Mouse (Mus musculus): Measurements from ENCODE around the gene Gm42688. TPM values are rescaled to one million over a fixed set of nuclear protein-coding genes. Genes with fewer than 3 reads are reported as not detected.

Gene Gm42688
- polyA plus RNA-seq, 1 experiment from 2014 or later: 2.9 TPM

DNA sequence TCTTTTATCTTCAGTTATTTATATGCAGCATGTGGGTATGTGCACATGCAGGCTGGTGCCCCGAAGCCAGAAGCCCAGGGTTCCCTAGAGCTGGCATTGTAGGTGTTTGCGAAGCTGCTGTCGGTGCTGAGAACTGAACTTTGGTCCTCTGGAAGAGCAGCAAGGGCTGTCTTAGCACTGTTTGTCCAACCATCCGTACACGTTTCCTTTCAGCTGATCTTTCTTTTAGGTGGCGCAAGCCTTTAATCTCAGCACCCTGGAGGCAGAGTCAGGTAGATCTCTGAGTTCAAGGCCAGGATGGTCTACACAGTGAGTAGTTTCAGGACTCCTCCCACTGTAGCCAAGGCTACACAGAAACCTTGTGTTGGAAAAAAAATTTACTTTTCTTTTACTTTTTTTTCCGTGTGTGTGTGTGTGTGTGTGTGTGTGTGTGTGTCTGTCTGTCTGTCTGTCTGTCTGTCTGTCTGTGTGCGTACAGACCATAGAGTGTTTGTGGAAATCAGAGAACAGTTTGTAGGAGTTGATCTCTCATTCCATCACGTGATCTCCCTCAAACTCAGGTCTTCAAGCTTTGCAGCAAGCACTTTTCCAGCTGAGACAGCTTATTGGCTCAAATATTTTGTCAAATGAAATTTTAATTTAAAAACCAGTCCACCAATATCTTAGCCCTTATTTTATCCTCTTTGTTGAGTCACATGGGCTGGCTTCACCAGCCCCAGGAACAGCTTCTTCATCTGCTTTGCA is 30.9 kb downstream of the Gm42688 start:
- Histone ChIP-seq H3K27ac (replicated peaks) (no peak overlapping the region), H3K4me2 (replicated peaks) (no peak overlapping the region), H3K4me1 (peaks cover 22% of the 10 kb centered on the region), H3K36me3 (no peaks in the 10 kb centered on the region), H3K9me3 (replicated peaks) (no peaks in the 10 kb centered on the region), H3K27me3 (no peaks in the 10 kb centered on the region), H3K9ac (no peak overlapping the region), H3K4me3 (replicated peaks) (no peak overlapping the region)
- 84% methylated on average over 9 of the region's 9 CpGs for WGBS
- ATAC-seq (ENCODE audit: insufficient number of reproducible peaks, low FRiP score, low TSS enrichment, low read depth): no peak

DNA sequence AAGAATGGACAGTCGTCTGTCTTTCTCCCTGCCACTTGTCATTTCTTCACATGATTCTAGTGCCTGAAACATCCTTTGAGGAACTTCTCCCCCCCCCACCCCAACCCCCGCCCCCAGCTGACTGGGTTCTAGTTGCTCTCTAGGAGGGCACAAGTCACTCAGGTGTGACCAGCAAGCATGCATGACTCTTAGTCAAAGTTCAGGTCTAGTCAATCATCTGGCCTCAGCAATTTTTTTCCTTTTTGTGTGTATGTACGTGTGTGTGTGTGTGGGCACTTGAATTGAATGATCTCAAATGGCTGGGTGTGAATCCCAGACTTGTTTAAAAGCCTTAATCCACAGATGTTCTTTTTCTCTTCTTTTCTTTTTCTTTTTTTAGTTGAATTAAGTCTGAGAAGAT is 32.8 kb downstream of the Gm42688 start:
- H3K4me3 ChIP-seq (replicated peaks): no peak overlapping the region
- no peak overlapping the region for H3K9ac ChIP-seq
- H3K27ac ChIP-seq (replicated peaks): no peak overlapping the region
- H3K27me3 ChIP-seq: no peaks in the 10 kb centered on the region
- H3K9me3 ChIP-seq (replicated peaks): no peaks in the 10 kb centered on the region
- peaks cover 38% of the 10 kb centered on the region for H3K4me1 ChIP-seq
- no peaks in the 10 kb centered on the region for H3K36me3 ChIP-seq
- no peak overlapping the region for H3K4me2 ChIP-seq (replicated peaks)
- ATAC-seq (ENCODE audit: insufficient number of reproducible peaks, low FRiP score, low TSS enrichment, low read depth): no peak
- WGBS: 68% methylated on average over 3 of the region's 3 CpGs

DNA sequence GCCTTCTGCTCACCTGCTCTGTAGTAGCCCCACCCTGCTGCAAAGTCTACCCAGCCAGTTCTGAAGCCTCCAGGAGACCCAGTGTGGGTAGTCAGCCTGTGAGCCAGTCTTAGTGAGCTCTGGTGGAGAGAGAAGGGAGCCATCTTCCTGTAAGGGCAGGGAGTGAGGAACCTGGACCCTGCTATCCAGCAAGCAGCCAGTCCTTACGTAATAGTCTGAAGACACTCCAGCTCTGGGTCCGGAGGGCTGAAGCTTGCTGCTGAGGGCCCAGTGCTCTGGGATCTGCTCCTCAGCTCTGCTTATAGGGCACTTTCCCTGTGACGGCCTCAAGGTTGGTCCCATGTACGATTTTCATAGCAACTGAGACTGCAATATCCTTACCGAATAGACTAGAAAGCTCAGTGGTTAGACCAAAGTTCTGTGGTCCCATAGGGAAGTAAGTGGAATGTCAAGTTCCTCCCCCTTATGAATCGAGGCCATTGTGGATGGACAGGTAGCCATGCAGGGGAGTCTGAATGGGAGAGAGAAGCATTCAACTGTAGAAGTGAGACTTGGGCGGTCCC is 33.6 kb downstream of the Gm42688 start, which contains the start of gene Rtkn:
TSS of gene Rtkn (plus strand) at position 513 of the 563 bp plus-strand sequence.
- Histone ChIP-seq H3K4me1 (peaks cover 46% of the 10 kb centered on the region), H3K4me2 (replicated peaks) (peak within 1 kb of the TSS; percentile 72), H3K27me3 (no peaks in the 10 kb centered on the region), H3K27ac (replicated peaks) (peak within 1 kb of the TSS; percentile 100), H3K9ac (peak within 1 kb of the TSS; percentile 62), H3K36me3 (no peaks in the 10 kb centered on the region), H3K9me3 (replicated peaks) (no peaks in the 10 kb centered on the region), H3K4me3 (replicated peaks) (peak within 1 kb of the TSS; percentile 52)
- no peak for ATAC-seq (ENCODE audit: insufficient number of reproducible peaks, low FRiP score, low TSS enrichment, low read depth)
- WGBS: 54% methylated on average over 7 of the region's 7 CpGs

DNA sequence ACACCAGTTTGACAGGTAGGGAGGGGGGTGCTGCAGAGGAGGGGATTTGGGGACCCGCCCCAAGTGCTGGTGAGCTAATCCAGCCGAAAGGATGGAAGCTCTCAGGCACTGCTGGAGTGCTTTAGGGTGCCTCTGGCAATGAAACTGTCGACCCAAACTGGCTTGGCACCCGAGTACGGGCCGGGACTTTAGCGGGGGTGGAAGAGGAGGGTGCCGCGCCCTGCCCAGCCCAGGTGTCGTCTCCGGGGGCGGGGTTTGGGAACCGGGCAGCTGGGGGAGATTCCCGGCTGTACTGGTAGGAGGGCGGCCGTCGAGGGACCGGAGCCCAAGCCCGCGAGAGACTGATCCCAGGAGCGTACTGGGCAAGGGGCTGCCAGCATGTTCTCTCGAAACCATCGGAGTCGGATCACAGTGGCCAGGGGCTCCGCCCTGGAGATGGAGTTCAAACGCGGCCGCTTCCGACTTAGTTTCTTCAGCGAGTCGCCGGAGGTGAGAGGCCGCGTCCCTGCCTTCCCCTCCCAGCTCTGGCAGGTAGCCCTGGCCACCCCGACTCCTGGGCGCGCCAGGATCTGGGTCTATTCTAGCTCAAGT is 34.2 kb downstream of the Gm42688 start:
- H3K9ac ChIP-seq: peak overlapping the region; percentile 62

DNA sequence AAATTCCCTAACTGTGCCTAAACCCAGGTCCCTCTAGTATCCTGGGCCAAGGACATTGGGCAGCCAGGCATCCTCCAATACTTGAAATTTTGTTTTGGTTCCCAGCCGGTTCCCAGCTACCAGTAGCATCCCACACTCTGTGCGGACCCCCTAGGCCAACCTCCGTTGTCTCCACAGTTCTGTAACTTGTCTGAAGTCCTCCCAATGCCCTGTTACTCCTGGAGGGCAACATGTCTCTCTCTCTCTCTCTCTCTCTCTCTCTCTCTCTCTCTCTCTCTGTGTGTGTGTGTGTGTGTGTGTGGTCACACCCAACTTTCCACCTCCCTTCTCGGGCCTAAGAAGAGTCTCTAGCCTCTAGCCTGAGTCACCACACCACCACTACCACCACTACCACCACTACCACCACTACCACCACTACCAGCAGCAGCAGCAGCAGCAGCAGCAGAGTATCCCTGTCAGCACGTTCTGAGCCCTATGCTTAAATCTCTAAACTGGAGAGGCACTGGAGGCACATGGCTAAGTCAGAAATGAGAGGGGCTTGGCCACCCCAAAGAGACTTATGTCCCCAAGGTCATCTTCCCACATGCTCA is 35.0 kb downstream of the Gm42688 start:
- ATAC-seq (ENCODE audit: insufficient number of reproducible peaks, low FRiP score, low TSS enrichment, low read depth): no peak
- Histone ChIP-seq H3K4me3 (replicated peaks) (peak overlapping the region; percentile 52), H3K4me1 (peaks cover 51% of the 10 kb centered on the region), H3K27me3 (no peaks in the 10 kb centered on the region), H3K4me2 (replicated peaks) (peak overlapping the region; percentile 72), H3K9ac (peak overlapping the region; percentile 62), H3K27ac (replicated peaks) (peak overlapping the region; percentile 100), H3K36me3 (no peaks in the 10 kb centered on the region), H3K9me3 (replicated peaks) (no peaks in the 10 kb centered on the region)
- 10% methylated on average over 5 of the region's 5 CpGs for WGBS

More for the DNA sequence above, 34.2 kb downstream of the Gm42688 start:
- Histone ChIP-seq H3K4me1 (peaks cover 48% of the 10 kb centered on the region), H3K27me3 (no peaks in the 10 kb centered on the region), H3K9me3 (replicated peaks) (no peaks in the 10 kb centered on the region), H3K4me2 (replicated peaks) (peak overlapping the region; percentile 72), H3K4me3 (replicated peaks) (peak overlapping the region; percentile 52), H3K36me3 (no peaks in the 10 kb centered on the region), H3K27ac (replicated peaks) (peak overlapping the region; percentile 100)
- 6% methylated on average over 37 of the region's 37 CpGs for WGBS
- no peak for ATAC-seq (ENCODE audit: insufficient number of reproducible peaks, low FRiP score, low TSS enrichment, low read depth)

DNA sequence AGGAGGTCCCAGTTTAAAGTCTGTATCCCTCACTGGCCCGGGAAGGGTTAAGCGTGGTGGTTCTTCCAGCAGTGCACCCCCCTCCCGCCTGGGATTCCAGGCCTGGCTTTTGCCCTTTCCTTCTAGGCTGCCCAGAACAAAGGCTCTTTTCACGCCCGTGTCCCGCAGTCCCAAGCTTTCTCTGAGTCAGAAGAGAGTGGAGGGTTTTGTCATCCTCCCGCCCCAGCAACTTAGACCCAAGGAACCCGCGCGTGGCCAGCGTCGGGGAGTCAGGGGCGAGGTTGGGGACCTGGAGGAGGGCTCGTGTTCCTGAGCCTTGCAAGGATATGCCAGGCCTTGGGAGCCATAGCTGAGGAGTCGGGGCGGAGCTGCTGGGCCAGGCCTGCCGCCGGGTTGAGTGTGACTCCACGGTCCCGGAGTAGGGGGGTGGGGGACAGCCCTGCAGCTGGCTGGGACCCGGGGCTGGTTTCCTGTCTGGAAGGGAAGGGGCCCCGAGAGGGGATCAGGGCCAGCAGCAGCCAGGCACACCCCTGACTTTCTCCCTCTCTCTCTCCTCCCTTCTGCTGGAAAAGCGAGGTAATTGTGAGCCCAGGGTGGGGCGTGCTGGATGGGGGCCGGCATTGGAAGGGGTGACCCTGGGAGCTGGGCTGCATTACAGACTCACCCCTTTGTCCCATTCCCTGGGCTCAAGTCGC is 35.6 kb downstream of the Gm42688 start:
- under 1% methylated on average over 26 of the region's 26 CpGs for WGBS
- H3K9ac ChIP-seq: peak overlapping the region; percentile 62
- peaks cover 58% of the 10 kb centered on the region for H3K4me1 ChIP-seq
- no peaks in the 10 kb centered on the region for H3K9me3 ChIP-seq (replicated peaks)
- H3K4me3 ChIP-seq (replicated peaks): peak overlapping the region; percentile 52
- no peaks in the 10 kb centered on the region for H3K27me3 ChIP-seq
- peak overlapping the region; percentile 72 for H3K4me2 ChIP-seq (replicated peaks)
- H3K27ac ChIP-seq (replicated peaks): peak overlapping the region; percentile 100
- peak; percentile 85 for ATAC-seq (ENCODE audit: insufficient number of reproducible peaks, low FRiP score, low TSS enrichment, low read depth)
- no peaks in the 10 kb centered on the region for H3K36me3 ChIP-seq

DNA sequence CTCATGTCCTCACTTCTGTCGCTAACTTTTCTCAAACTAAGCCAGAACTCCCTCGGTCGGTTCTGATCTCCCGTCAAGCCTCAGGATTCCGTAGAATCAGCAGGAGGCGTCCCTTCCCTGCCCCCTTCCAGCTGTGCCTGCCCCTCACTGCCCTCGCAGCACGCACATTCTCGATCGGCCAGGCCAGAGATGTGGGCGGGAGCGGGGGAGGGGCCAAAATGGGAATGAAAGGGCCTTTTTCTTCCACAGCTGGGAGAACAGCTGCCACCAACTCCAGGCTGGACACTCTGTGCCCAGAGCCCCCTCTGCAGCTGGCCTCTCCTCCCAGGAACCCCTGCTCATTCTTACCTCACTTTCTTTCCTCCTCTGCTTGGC is 36.1 kb downstream of the Gm42688 start:
- Histone ChIP-seq H3K4me1 (peaks cover 63% of the 10 kb centered on the region), H3K27ac (replicated peaks) (peak overlapping the region; percentile 100), H3K36me3 (no peaks in the 10 kb centered on the region), H3K27me3 (no peaks in the 10 kb centered on the region), H3K9ac (peak overlapping the region; percentile 62), H3K9me3 (replicated peaks) (no peaks in the 10 kb centered on the region), H3K4me2 (replicated peaks) (peak overlapping the region; percentile 72), H3K4me3 (replicated peaks) (peak overlapping the region; percentile 52)
- WGBS: under 1% methylated on average over 12 of the region's 12 CpGs
- ATAC-seq (ENCODE audit: insufficient number of reproducible peaks, low FRiP score, low TSS enrichment, low read depth): peak; percentile 88

DNA sequence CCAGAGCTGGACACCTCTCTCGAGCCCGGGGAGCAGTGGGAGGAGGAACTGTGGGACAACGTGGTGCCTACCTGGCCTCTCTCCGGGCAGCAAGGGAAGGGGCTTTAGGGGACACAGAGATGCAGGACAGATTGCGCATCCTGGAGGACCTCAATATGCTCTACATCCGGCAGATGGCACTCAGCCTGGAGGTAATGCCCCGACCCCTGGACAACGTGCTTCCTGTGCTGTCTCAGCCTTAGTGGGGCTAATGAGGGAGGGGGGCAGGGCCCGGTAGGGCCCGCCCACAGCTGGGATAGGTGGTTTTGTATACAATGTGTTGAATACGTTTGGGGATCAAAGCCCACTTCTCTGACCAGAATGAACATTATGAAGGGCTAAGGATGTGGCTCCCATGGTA is 36.6 kb downstream of the Gm42688 start:
- Histone ChIP-seq H3K36me3 (no peaks in the 10 kb centered on the region), H3K4me2 (replicated peaks) (peak overlapping the region; percentile 72), H3K27me3 (no peaks in the 10 kb centered on the region), H3K4me3 (replicated peaks) (peak overlapping the region; percentile 52), H3K9me3 (replicated peaks) (no peaks in the 10 kb centered on the region), H3K9ac (peak overlapping the region; percentile 62), H3K4me1 (peaks cover 68% of the 10 kb centered on the region), H3K27ac (replicated peaks) (peak overlapping the region; percentile 100)
- peak; percentile 49 for ATAC-seq (ENCODE audit: insufficient number of reproducible peaks, low FRiP score, low TSS enrichment, low read depth)
- 1% methylated on average over 11 of the region's 11 CpGs for WGBS

DNA sequence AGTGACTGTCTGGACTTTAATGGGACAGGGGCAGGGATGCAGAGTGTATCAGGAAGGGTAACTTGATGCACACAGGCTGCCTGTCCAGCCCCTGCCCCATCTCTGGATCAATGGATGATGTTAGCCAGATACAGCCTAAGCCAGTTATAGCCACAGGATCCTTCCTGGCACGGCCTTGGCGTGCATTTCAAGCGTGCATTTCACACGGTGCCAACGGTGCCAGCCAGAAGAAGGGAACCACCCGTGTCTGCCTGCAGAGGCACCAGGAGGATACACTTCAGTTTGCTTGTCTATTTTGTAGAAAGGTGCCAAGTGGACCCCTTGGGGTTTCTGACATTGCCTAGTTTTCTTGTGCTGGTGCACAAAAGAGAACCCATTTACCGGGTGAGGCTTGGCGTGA is 38.6 kb downstream of the Gm42688 start:
- Histone ChIP-seq H3K27me3 (no peaks in the 10 kb centered on the region), H3K27ac (replicated peaks) (peak overlapping the region; percentile 44; the same call in 1 of the 2 replicates), H3K9ac (no peak overlapping the region), H3K4me2 (replicated peaks) (no peak overlapping the region), H3K9me3 (replicated peaks) (no peaks in the 10 kb centered on the region), H3K4me3 (replicated peaks) (no peak overlapping the region), H3K36me3 (no peaks in the 10 kb centered on the region), H3K4me1 (peaks cover 65% of the 10 kb centered on the region)
- no peak for ATAC-seq (ENCODE audit: insufficient number of reproducible peaks, low FRiP score, low TSS enrichment, low read depth)
- WGBS: 70% methylated on average over 8 of the region's 8 CpGs

DNA sequence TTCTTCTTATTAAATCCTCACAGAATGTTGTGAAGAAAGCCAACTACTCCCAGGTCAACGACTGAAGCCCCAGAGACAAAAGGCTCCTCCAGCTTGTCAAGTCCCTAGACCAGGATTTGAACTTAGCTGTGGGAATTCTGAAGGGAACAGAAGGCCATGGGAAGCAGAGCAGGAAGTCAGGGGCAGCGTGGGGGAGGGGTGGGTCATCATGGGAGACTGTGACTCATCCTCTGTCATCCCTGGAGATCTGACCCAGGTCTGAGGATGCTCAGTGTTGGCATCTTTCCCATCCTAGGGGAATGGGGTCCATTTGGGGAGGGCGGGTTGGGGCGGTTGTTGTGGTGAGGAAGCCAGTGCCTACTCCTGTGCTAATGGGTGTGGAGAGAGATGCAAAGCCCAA is 40.2 kb downstream of the Gm42688 start:
- ATAC-seq (ENCODE audit: insufficient number of reproducible peaks, low FRiP score, low TSS enrichment, low read depth): no peak
- 29% methylated on average over 4 of the region's 4 CpGs for WGBS
- H3K27me3 ChIP-seq: no peaks in the 10 kb centered on the region
- no peak overlapping the region for H3K27ac ChIP-seq (replicated peaks)
- H3K36me3 ChIP-seq: peaks cover under 1% of the 10 kb centered on the region; the same call in 1 of the 2 replicates
- peak overlapping the region; percentile 25 for H3K4me3 ChIP-seq (replicated peaks)
- no peaks in the 10 kb centered on the region for H3K9me3 ChIP-seq (replicated peaks)
- peaks cover 52% of the 10 kb centered on the region for H3K4me1 ChIP-seq
- H3K9ac ChIP-seq: no peak overlapping the region
- peak overlapping the region; percentile 46 for H3K4me2 ChIP-seq (replicated peaks)

Data from embryonic facial prominence, embryonic 15.5 days (tissue).